Mouse (Mus musculus): ENCODE data around the gene Fgd4.
"Not testable (repeated sequence)": the region's sequence is repeated elsewhere in the genome, so short reads cannot be mapped to it uniquely, and the experiment has no call there.

DNA sequence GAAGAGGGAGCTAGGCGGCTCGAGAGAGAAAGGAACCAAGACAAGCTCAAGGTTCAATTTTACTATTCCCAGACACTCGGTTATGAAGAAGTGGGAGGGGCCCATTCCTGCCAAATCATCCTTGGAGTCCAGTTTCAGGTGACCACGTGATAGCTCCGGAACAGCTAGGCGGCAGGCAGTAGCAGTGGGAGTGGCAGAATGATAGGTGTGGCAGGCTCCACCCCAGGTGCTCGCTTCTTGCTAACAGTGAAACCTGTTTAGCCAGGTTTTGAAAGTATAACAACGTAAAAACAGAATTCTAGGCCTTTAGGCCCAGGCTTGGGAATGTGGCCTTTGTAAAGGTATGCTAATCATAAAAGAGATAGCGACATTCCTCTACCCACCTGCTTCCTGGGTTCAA lies 233.1 kb downstream of the Fgd4 start:
- TF ChIP-seq POLR2A (IDR thresholded peaks at IDR 0.05; ENCODE audit: extremely low read depth, insufficient read depth, low read length); CTCF (IDR thresholded peaks at IDR 0.05; ENCODE audit: low read depth, low read length): not testable (repeated sequence)

All from liver, adult 2 months (tissue).